Mouse (Mus musculus): ENCODE results near the gene Flrt1. TPM values are rescaled to one million over a fixed set of nuclear protein-coding genes. Genes with fewer than 3 reads are reported as not detected.
A peak's percentile ranks its signal among the peaks of the same experiment; 100 is the strongest.
"Not testable (repeated sequence)": the region's sequence is repeated elsewhere in the genome, so short reads cannot be mapped to it uniquely, and the experiment has no call there.

Gene Flrt1
- total RNA-seq, 2 experiments from 2014 or later, result 0.53 to 0.54 TPM

DNA sequence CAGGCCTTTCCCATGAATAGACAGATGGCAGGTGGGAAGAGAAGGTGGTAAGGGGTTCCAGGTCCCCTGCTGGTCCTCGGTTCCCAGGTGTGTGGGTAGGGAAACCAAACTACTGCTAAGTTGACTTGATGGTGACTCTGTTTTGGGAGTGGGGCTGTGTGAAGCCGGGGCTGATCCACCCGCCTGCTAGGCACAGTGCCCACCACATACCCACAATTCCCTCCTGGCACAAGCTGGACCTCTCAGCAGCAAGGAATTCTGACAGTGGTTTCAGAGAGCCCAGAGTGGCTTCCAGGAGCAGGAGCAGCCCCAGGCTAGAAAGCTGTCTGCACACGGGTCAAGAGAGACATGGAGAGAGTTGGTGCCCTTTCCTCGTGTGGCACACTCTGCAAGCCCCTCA lies 16.5 kb downstream of the Flrt1 start:
- intact Hi-C loops (cut with DNase I), result no loop called here
- DNase-seq, result no peak
- H3K4me3 ChIP-seq, result no peak overlapping the region
- TF ChIP-seq CTCF (IDR thresholded peaks at IDR 0.05), result no peak
- no peak overlapping the region for H3K27ac ChIP-seq

- DNase-seq, result no peak
- no peak for TF ChIP-seq CTCF (IDR thresholded peaks at IDR 0.05)
- intact Hi-C loops (cut with DNase I), result no loop called here
- H3K4me3 ChIP-seq, result no peak overlapping the region
- no peak overlapping the region for H3K27ac ChIP-seq
These were observed 17.0 kb downstream of the Flrt1 start for GRCm38 (mm10) chr19:7088558-7088957.

- intact Hi-C loops (cut with DNase I), result no loop called here
- Histone ChIP-seq H3K4me3 (no peak overlapping the region), H3K27ac (no peak overlapping the region)
- DNase-seq, result no peak
- no peak for TF ChIP-seq CTCF (IDR thresholded peaks at IDR 0.05)
These were observed 20.8 kb downstream of the Flrt1 start for GRCm38 (mm10) chr19:7084734-7085133.

GRCm38 (mm10) chr19:7083035-7083794 lies 22.3 kb downstream of the Flrt1 start:
- no peak for DNase-seq
- TF ChIP-seq CTCF (IDR thresholded peaks at IDR 0.05), result no peak
- Histone ChIP-seq H3K4me3 (no peak overlapping the region), H3K27ac (no peak overlapping the region)
- intact Hi-C loops (cut with DNase I), result no loop called here

DNA sequence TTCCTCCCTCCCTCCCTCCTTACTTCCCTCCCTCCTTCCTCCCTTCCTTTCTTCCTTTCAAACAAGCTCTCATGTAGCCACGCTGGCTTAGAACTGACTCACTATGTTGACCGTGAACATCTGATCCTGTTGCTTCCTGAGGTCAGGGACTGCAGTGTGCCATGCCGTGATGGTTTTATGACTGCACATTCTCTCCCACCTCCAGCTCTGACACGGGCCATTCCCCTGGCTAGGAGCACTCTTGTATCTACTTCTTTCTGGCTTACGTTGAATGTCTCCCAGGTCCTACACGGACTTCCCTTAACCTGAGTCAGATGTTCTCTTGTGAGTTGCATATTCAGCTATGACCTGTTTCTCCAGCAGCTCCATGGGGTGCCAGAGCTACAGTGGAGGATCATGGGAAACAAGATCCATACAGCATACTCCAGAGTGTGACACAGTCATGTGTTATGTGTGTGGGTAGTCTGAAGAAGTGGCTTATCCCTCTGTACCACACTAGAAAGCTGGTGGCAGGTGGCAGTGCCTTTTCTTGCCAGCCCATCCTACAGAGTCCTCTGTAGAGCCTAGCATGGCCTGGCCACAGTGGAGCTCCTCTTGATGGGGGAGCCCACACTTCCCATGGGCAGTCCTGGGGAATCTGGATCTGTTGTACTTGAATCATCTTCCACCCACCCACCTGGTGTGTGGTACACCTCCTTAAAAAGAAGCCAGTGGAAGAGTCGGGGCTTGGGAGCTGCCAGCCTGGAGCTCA lies 23.8 kb downstream of the Flrt1 start:
- no peak for DNase-seq
- no peak for TF ChIP-seq CTCF (IDR thresholded peaks at IDR 0.05)
- H3K27ac ChIP-seq, result peak overlapping the region; percentile 63; the same call in 1 of the 2 replicates
- no peak overlapping the region for H3K4me3 ChIP-seq
- intact Hi-C loops (cut with DNase I), result no loop called here

DNA sequence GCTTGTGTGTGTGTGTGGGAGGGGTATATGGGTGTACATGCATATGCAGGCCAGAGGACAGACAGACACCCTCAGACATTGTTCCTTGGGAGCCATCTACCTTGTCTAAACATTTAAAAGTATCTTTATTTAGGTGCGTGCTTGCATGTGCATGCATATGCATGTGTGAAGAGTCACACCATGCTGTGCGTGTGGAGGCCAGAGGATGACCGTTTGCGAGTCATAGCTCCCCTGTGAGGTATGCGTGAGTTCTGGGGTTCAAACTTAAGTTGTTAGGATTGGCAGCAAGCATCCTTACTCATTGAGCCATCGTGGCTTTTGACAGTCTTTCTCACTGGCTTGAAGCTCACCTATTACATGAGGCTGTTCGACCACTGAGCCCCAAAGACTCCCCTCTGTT lies 27.3 kb downstream of the Flrt1 start:
- no peak for TF ChIP-seq CTCF (IDR thresholded peaks at IDR 0.05)
- DNase-seq, result no peak
- intact Hi-C loops (cut with DNase I), result no loop called here

GRCm38 (mm10) chr19:7077666-7078065 lies 27.9 kb downstream of the Flrt1 start:
- H3K4me3 ChIP-seq, result no peak overlapping the region
- TF ChIP-seq CTCF (IDR thresholded peaks at IDR 0.05), result no peak

More for the DNA sequence above, 27.3 kb downstream of the Flrt1 start:
- Histone ChIP-seq H3K4me3 (no peak overlapping the region), H3K27ac (no peak overlapping the region)

DNA sequence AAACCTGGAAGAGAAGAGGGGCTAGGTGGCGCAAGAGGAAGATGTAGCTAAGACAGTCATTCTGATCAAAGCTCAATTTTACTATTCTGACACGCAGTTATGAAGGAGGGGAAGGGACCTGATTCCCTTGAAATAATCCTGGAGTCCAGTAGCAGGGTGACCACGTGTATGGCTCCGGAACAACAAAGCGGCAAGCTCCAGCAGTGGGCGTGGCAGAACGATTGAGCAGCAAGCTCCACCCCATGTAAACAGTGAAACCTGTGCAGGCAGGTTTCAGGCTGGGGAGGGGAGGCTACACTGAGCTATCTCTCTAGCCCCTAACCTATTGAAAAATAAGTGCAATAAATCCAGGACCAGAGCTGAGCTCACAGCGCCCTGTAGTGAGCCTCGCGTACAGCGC lies 30.2 kb downstream of the Flrt1 start:
- H3K27ac ChIP-seq, DNase-seq, H3K4me3 ChIP-seq: not testable (repeated sequence)
- intact Hi-C loops (cut with DNase I), result loop anchor here (2.0 kb wide), 1 partner anchor 19 kb away; no protein-coding TSS in a partner anchor

More at GRCm38 (mm10) chr19:7077666-7078065, 27.9 kb downstream of the Flrt1 start:
- DNase-seq, result no peak
- intact Hi-C loops (cut with DNase I), result no loop called here
- no peak overlapping the region for H3K27ac ChIP-seq

DNA sequence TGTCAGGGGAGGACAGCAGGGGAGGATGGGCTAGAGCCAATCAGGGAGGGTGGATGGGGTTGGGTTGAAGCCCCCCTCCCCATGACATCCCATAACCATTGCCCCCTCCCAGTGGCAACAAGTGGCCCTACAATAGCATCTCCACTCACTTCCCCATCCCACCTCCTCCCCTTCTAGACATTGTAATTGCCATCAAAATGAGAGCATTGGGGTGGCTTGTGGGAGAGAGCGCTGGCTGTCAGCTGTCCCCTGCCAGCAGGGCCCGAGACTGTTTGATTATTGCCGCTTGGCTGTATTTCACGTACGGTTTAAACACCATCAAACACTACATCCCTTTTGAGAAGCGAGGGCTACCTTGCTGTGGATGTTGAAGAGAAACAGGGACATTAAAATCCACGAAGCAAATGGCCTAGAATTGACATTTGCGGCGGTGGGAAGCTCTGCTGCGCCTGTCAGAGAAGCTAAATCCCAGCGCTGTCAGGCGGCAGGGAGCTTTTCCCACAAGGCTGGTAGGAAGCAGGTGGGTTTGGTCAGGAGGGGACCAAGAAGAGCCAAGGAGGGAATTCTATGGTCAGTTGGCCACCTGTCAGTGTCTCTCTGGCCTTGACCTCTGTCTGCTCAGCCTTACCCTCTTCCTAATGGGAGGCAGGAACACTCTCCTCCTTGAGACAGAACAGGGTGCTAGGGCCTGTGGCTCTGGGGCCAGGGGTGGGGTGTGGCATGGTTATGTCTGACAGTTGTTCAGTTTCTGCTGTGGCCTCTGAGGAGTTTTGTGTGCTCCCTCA lies 31.3 kb downstream of the Flrt1 start:
- no peak for DNase-seq
- no peak for TF ChIP-seq CTCF (IDR thresholded peaks at IDR 0.05)
- Histone ChIP-seq H3K27ac (no peak overlapping the region), H3K4me3 (no peak overlapping the region)
- intact Hi-C loops (cut with DNase I), result loop anchor here (2.0 kb wide), 1 partner anchor 21 kb away; no protein-coding TSS in a partner anchor

DNA sequence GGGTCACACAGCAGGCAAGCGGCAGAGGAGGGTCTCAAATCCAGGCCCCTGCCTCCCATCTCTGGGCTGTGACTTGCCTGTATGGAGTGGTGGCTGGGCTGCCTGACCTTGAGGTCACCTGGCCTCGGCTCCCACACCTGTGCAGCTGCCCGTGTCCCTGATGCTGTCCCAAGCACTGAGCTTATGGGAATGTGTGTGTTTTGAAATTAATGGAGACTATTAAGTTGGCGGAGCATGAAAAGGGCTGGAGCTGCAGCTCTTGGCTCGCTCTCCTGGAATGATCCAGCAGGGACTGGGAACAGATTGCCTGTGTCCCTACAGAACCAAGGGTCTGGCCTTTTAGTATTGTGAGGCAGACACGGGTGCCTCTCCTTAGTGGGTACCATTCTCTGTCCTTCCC lies 33.3 kb downstream of the Flrt1 start:
- H3K4me3 ChIP-seq, result no peak overlapping the region
- H3K27ac ChIP-seq, result no peak overlapping the region
- TF ChIP-seq CTCF (IDR thresholded peaks at IDR 0.05), result no peak
- DNase-seq, result no peak
- intact Hi-C loops (cut with DNase I), result no loop called here

- intact Hi-C loops (cut with DNase I), result no loop called here
- Histone ChIP-seq H3K4me3 (peak overlapping the region; percentile 50; the same call in 1 of the 2 replicates), H3K27ac (no peak overlapping the region)
- no peak for TF ChIP-seq CTCF (IDR thresholded peaks at IDR 0.05)
- no peak for DNase-seq
These were observed 34.8 kb downstream of the Flrt1 start for GRCm38 (mm10) chr19:7070775-7071174.
